Mouse (Mus musculus): ENCODE data around the gene Ifna2. TPM values are rescaled to one million over a fixed set of nuclear protein-coding genes. Genes with fewer than 3 reads are reported as not detected.

Ifna2 gene
- total and polyA plus RNA-seq, 2 experiments from 2014 or later, result not detected

DNA sequence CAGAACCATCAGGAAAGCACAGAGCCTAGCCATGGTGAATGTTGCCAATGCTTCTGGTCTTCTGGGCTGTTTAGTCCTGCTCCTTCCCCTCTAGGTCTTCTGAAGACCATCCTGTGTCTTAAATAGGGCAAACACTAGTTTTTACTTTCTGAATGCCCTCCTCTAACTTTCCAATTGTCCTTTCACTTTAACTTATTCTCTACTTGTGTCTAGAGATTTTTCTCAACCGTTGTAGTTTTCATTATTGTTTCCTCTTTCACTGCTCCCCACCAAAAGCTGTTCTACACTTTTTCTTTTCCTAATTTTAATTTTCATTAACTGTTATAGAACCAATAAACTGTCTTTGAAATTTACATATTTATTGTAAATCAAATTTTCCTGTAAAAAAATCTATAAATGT lies 6.9 kb downstream of the Ifna2 start, which contains the start of gene Ifna16:
Gene Ifna16 (minus strand): TSS at position 101 of the 400 bp plus-strand sequence.
- 87% methylated on average over 1 of the region's 1 CpGs for WGBS
- no peak for ATAC-seq

DNA sequence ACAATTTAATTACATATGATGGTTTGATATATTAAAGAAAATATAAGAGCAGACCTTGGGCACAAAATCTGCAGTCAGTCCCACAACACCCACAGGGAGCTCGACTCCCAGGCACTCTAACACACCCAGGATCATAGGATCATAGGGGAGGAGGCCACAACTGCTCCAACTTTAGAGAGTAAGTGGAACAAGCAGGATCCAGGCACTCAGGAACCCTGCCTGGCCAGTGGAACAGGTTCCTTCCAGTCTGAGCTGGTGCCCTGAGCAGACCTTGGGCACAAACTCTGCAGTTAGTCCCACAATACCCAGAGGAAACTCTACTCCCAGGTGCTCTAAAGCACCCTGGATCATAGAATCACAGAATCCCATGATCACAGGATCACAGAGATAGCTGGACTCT lies 28.3 kb downstream of the Ifna2 start:
- no peak overlapping the region for H3K9ac ChIP-seq (replicated peaks; ENCODE audit: low read length)
- DNase-seq (ENCODE audit: low spot score) (no peak), ATAC-seq (no peak)
- no peaks in the 10 kb centered on the region for H3K4me1 ChIP-seq (ENCODE audit: insufficient read depth, low read length)
- H3K36me3 ChIP-seq (ENCODE audit: insufficient read depth, low read length), result no peaks in the 10 kb centered on the region
- no peaks in the 10 kb centered on the region for H3K27me3 ChIP-seq (ENCODE audit: insufficient read depth, low read length)
- H3K27ac ChIP-seq, result no peak overlapping the region
- H3K4me3 ChIP-seq (ENCODE audit: low read length), result no peak overlapping the region
- no peak for TF ChIP-seq CTCF (IDR thresholded peaks at IDR 0.05; ENCODE audit: low read depth)
- WGBS, result 38% methylated on average over 1 of the region's 1 CpGs
- no peaks in the 10 kb centered on the region for H3K9me3 ChIP-seq (ENCODE audit: low read length)
- H3K4me2 ChIP-seq (ENCODE audit: low read depth, low read length), result no peak overlapping the region

More for the DNA sequence above, 6.9 kb downstream of the Ifna2 start, which contains the start of gene Ifna16:
- TF ChIP-seq CTCF (IDR thresholded peaks at IDR 0.05; ENCODE audit: low read depth), result no peak
- Histone ChIP-seq H3K36me3 (ENCODE audit: insufficient read depth, low read length) (no peaks in the 10 kb centered on the region), H3K27me3 (ENCODE audit: insufficient read depth, low read length) (no peaks in the 10 kb centered on the region), H3K4me1 (ENCODE audit: insufficient read depth, low read length) (no peaks in the 10 kb centered on the region), H3K9ac (replicated peaks; ENCODE audit: low read length) (no peak within 1 kb of the TSS), H3K9me3 (ENCODE audit: low read length) (no peaks in the 10 kb centered on the region), H3K4me2 (ENCODE audit: low read depth, low read length) (no peak within 1 kb of the TSS), H3K4me3 (ENCODE audit: low read length) (no peak within 1 kb of the TSS), H3K27ac (no peak within 1 kb of the TSS)
- no peak for DNase-seq (ENCODE audit: low spot score)

DNA sequence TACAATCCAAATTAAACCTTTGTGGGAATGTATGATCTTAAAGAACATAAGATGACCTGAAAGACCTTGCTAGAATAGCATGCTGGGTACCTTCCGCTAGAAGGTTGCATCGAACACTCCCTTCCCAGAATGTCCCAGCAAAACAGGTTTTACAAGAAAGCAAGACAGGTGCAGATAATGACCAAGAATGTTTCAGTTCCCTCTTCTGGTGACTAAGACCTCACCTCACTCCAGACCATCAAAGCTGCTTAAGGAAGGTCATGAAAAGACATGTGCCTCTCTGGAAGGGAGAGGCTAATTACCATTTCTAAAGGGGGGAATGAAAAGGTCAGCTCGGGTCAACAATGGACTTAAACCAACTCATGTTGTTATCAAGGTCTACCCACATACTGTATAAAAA lies 30.1 kb downstream of the Ifna2 start:
- no peak overlapping the region for H3K4me3 ChIP-seq (ENCODE audit: low read length)
- no peak for TF ChIP-seq CTCF (IDR thresholded peaks at IDR 0.05; ENCODE audit: low read depth)
- H3K4me2 ChIP-seq (ENCODE audit: low read depth, low read length), result no peak overlapping the region
- H3K9me3 ChIP-seq (ENCODE audit: low read length), result no peaks in the 10 kb centered on the region
- no peak for DNase-seq (ENCODE audit: low spot score)
- no peaks in the 10 kb centered on the region for H3K36me3 ChIP-seq (ENCODE audit: insufficient read depth, low read length)
- no peak for ATAC-seq
- no peaks in the 10 kb centered on the region for H3K27me3 ChIP-seq (ENCODE audit: insufficient read depth, low read length)
- H3K4me1 ChIP-seq (ENCODE audit: insufficient read depth, low read length), result no peaks in the 10 kb centered on the region
- no peak overlapping the region for H3K9ac ChIP-seq (replicated peaks; ENCODE audit: low read length)
- 72% methylated on average over 3 of the region's 3 CpGs for WGBS
- H3K27ac ChIP-seq, result no peak overlapping the region

DNA sequence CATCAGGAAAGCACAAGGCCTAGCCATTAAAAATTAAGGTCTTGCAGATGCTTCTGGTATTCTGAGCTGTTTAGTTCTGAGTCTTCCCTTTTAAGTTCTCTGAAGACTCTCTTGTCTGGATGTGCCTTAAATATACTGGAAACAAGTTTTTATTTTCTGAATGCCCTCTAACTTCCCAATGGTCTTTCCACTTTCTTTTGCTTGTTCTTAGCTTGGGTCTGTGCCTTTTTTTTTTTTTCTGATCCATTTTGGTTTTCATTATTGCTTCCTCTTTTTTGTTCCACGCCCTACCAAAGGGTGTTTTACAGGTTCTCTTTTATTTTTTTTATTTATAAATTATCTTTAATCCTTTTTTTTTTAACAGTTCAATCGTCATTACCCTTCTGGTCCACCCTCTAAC lies 39.4 kb downstream of the Ifna2 start, which contains the start of gene Ifna13:
Gene Ifna13 (minus strand): TSS at position 101 of the 400 bp plus-strand sequence.
- TF ChIP-seq CTCF (IDR thresholded peaks at IDR 0.05; ENCODE audit: low read depth), result no peak

DNA sequence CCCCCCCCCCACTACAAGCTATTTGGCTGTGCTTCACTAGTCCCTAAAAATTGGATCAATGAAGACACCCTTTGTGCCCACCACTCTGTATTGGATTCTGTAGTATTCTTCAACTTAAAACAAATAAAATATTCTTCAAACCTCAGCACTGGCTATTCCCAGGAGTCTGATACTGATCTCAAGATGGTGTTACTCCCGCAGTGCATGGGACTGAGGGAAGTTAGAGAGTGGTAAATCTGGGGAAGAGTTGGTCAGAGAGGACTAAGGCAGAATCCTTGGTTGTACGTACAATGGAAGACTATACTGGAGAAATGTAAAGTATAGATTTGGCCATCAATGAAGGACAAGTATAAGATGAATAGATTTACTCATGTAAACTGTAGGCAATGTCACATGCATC lies 41.2 kb downstream of the Ifna2 start:
- H3K4me1 ChIP-seq (ENCODE audit: insufficient read depth, low read length), result no peaks in the 10 kb centered on the region
- no peak overlapping the region for H3K4me2 ChIP-seq (ENCODE audit: low read depth, low read length)
- no peaks in the 10 kb centered on the region for H3K27me3 ChIP-seq (ENCODE audit: insufficient read depth, low read length)
- H3K36me3 ChIP-seq (ENCODE audit: insufficient read depth, low read length), result no peaks in the 10 kb centered on the region
- H3K27ac ChIP-seq, result no peak overlapping the region
- no peak for TF ChIP-seq CTCF (IDR thresholded peaks at IDR 0.05; ENCODE audit: low read depth)
- H3K9ac ChIP-seq (replicated peaks; ENCODE audit: low read length), result no peak overlapping the region
- H3K4me3 ChIP-seq (ENCODE audit: low read length), result no peak overlapping the region
- 42% methylated on average over 2 of the region's 2 CpGs for WGBS
- no peaks in the 10 kb centered on the region for H3K9me3 ChIP-seq (ENCODE audit: low read length)
- peak; percentile 7 for DNase-seq (ENCODE audit: low spot score)
- ATAC-seq, result no peak

More for the DNA sequence above, 39.4 kb downstream of the Ifna2 start, which contains the start of gene Ifna13:
- ATAC-seq, result no peak
- H3K36me3 ChIP-seq (ENCODE audit: insufficient read depth, low read length), result no peaks in the 10 kb centered on the region
- H3K4me3 ChIP-seq (ENCODE audit: low read length), result no peak within 1 kb of the TSS
- no peaks in the 10 kb centered on the region for H3K4me1 ChIP-seq (ENCODE audit: insufficient read depth, low read length)
- no peak within 1 kb of the TSS for H3K27ac ChIP-seq
- 58% methylated on average over 2 of the region's 2 CpGs for WGBS
- no peaks in the 10 kb centered on the region for H3K27me3 ChIP-seq (ENCODE audit: insufficient read depth, low read length)
- no peak within 1 kb of the TSS for H3K4me2 ChIP-seq (ENCODE audit: low read depth, low read length)
- no peak within 1 kb of the TSS for H3K9ac ChIP-seq (replicated peaks; ENCODE audit: low read length)
- no peaks in the 10 kb centered on the region for H3K9me3 ChIP-seq (ENCODE audit: low read length)
- no peak for DNase-seq (ENCODE audit: low spot score)

DNA sequence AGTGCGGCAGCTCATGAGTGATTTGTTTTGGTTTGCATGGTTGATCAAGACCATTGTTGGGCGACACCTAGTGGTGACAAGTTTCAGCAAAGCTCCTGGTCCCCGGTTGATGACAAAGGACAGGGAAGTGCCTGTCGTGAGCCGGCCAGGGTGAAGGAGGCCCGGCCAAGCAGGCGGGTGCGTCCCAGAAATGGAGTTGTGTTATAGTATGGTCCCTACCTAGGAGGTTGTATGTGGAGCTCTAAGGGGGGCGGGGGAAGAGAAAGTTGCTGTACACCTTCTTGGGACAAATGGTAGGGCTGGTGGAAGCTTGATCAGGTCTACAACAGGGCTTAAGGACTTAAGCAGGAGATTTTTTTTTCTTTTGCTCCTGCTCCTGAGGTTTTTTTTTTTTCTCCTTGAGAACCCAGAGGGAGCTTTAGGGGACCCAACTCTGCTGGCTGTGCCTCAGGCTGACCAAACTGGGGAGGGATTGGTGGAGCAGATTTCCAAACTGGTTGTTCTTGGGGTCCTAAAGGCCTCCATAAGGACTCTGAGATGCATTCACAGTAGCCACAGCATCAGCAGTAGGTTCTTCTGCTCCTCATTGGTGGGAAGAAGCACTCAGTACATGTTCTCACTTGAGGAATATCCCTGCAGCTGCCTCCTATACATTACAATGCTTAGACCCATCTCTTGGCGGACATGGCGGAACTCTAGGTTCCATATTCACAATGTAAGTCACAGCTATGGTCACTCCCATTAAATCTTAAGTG lies 42.5 kb downstream of the Ifna2 start:
- DNase-seq (ENCODE audit: low spot score) (peak; percentile 97), ATAC-seq (peak; percentile 98)
- Histone ChIP-seq H3K9me3 (ENCODE audit: low read length) (no peaks in the 10 kb centered on the region), H3K27me3 (ENCODE audit: insufficient read depth, low read length) (no peaks in the 10 kb centered on the region), H3K4me1 (ENCODE audit: insufficient read depth, low read length) (no peaks in the 10 kb centered on the region), H3K36me3 (ENCODE audit: insufficient read depth, low read length) (no peaks in the 10 kb centered on the region), H3K4me3 (ENCODE audit: low read length) (peak overlapping the region; percentile 33), H3K9ac (replicated peaks; ENCODE audit: low read length) (no peak overlapping the region), H3K4me2 (ENCODE audit: low read depth, low read length) (peak overlapping the region; percentile 53), H3K27ac (no peak overlapping the region)
- WGBS, result 18% methylated on average over 11 of the region's 11 CpGs
- peak; percentile 90 for TF ChIP-seq CTCF (IDR thresholded peaks at IDR 0.05; ENCODE audit: low read depth)

DNA sequence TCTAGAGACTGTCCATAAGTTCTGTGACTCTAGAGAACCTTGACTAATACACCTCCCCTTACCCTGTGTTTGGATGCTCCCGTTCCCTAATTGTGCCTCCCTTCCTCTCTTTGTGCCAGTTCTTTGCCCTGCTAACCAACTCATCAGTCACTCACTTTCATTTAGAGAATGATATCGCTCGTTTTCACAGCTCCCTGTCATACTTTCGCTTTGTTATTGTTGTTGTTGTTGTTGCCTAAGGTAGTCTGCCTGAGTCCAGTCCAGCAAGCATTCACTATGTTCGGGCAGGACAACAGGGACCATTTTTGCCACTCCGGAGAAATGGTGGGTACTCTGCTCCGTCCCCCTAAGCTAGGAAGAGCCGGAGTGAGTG lies 43.0 kb downstream of the Ifna2 start:
- ATAC-seq (no peak), DNase-seq (ENCODE audit: low spot score) (no peak)
- Histone ChIP-seq H3K9ac (replicated peaks; ENCODE audit: low read length) (no peak overlapping the region), H3K27me3 (ENCODE audit: insufficient read depth, low read length) (no peaks in the 10 kb centered on the region), H3K4me3 (ENCODE audit: low read length) (peak overlapping the region; percentile 33), H3K4me1 (ENCODE audit: insufficient read depth, low read length) (no peaks in the 10 kb centered on the region), H3K36me3 (ENCODE audit: insufficient read depth, low read length) (no peaks in the 10 kb centered on the region), H3K9me3 (ENCODE audit: low read length) (no peaks in the 10 kb centered on the region), H3K27ac (no peak overlapping the region), H3K4me2 (ENCODE audit: low read depth, low read length) (peak overlapping the region; percentile 53)
- 49% methylated on average over 8 of the region's 8 CpGs for WGBS
- no peak for TF ChIP-seq CTCF (IDR thresholded peaks at IDR 0.05; ENCODE audit: low read depth)

Data from hindbrain, postnatal 0 days (tissue).